Mouse (Mus musculus) left cerebral cortex, adult 2 months (tissue): ENCODE measurements around the gene Ralgapa1. TPM values are rescaled to one million over a fixed set of nuclear protein-coding genes. Genes with fewer than 3 reads are reported as not detected.

Experiments used
- DNase-seq, 2 experiments: peaks; one replicate each; pipeline ENCODE4 v3.0.0; 2021 to 2022; ENCODE audit warnings: low spot score in 2 of 2, mixed read lengths in 1 of 2; ENCODE audit errors: extremely low spot score in 1 of 2
- H3K27ac ChIP-seq: fragments of 200-600 bp; 2 replicates; pipeline ENCODE4 v1.8.1; 2022
- H3K4me3 ChIP-seq: fragments of 200-600 bp; 2 replicates; pipeline ENCODE4 v1.8.1; 2022
- CTCF ChIP-seq: fragments of 200-600 bp; IDR thresholded peaks from 2 replicates; pipeline ENCODE4 v1.8.1; 2022; ENCODE audit warnings: antibody characterized with exemption, mild to moderate bottlenecking, moderate library complexity
- intact Hi-C: fragments of 180-260 bp; cut with DNase I; formaldehyde crosslinking; loops from one replicate; pipeline ENCODE4 v1.15.1; 2025
- total RNA-seq, 2 experiments: library from RNA; stranded (reverse); gene quantifications; 2 replicates each; pipeline ENCODE4 v1.2.3; 2021

Ralgapa1 gene
- total RNA-seq, 2 experiments from 2014 or later: 132 to 133 TPM

GRCm38 (mm10) chr12:55834891-55835290 is 13.9 kb upstream of the Ralgapa1 start:
- intact Hi-C loops: loop anchor here (5.0 to 10.0 kb wide), 2 partner anchors 340 to 518 kb away; partner anchors contain the start of gene Nfkbia
- no peak for TF ChIP-seq CTCF
- no peak for DNase-seq

DNA sequence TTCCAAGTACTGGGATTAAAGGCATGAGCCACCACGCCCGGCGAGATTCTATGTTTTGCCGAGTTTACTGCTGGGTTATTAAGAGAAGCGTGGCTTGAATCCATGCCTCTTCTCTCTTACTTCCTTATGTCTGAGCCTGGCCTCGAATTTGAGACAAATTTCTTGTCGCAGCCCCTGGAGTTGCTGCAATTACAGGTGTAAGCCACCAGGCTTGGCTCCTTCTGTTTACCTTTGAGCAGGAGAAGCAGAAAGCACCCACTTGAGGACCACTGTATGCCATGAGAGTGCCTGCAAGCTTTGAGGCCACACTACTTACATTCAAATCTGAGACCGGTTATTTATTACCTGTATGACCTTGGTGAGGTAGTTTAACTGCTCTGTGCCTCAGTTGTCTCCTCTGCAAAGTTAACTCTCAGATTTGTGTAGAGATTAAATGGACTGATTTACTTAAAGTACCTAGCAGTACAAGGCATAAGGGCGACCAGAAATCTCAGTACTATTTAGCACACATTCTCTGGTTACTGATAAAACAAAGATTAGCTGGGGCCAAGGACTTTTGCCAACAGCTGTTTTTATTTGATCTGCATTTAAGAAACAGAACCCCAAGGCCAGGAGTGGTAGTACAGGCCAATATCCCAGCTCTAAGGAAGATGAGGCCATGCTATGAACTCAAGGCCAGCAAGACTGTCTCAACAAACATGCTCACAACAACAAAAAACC is 13.1 kb upstream of the Ralgapa1 start:
- H3K27ac ChIP-seq: no peak overlapping the region
- intact Hi-C loops: loop anchor here (5.0 to 10.0 kb wide), 2 partner anchors 339 to 517 kb away; partner anchors contain the start of gene Nfkbia

More at GRCm38 (mm10) chr12:55834891-55835290, 13.9 kb upstream of the Ralgapa1 start:
- H3K27ac ChIP-seq: no peak overlapping the region
- no peak overlapping the region for H3K4me3 ChIP-seq

GRCm38 (mm10) chr12:55832961-55833360 is 12.0 kb upstream of the Ralgapa1 start:
- no peak for TF ChIP-seq CTCF
- no peak overlapping the region for H3K27ac ChIP-seq
- DNase-seq: no peak
- intact Hi-C loops: loop anchor here (5.0 to 10.0 kb wide), 2 partner anchors 338 to 516 kb away; partner anchors contain the start of gene Nfkbia
- H3K4me3 ChIP-seq: no peak overlapping the region

More for the DNA sequence above, 13.1 kb upstream of the Ralgapa1 start:
- no peak overlapping the region for H3K4me3 ChIP-seq
- TF ChIP-seq CTCF: no peak; the same call in 1 of the 2 replicates
- DNase-seq: no peak

DNA sequence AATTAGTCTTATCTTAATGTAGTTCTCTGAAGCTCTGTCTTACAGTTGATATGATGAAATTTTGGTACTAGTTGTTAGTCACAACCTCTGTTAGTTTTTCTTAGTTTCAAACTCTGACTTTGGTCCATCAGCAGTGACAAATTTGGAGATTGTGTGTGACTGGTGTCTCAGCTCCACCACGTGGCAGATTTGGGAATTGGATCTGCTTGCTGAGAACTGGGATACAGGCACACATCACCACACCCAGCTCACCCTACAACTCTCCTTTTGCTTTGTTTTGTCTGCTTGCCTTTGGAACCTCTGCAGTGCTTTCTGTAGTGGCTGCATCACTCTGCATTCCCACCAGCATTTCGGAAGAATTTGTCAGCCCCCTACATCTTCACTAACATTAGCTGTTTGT is 10.1 kb upstream of the Ralgapa1 start:
- intact Hi-C loops: loop anchor here (1.0 to 10.0 kb wide), 3 partner anchors 53 to 514 kb away; partner anchors contain the start of gene Nfkbia
- peak; percentile 90 for TF ChIP-seq CTCF
- no peak overlapping the region for H3K27ac ChIP-seq
- H3K4me3 ChIP-seq: no peak overlapping the region
- peak; percentile 69 to 78 for DNase-seq

GRCm38 (mm10) chr12:55825537-55825936 is 4.6 kb upstream of the Ralgapa1 start:
- no peak for DNase-seq
- no peak; the same call in 1 of the 2 replicates for TF ChIP-seq CTCF
- intact Hi-C loops: no loop called here
- Histone ChIP-seq H3K27ac (no peak overlapping the region), H3K4me3 (no peak overlapping the region)

- intact Hi-C loops: loop anchor here (5.0 kb wide), 1 partner anchor 102 kb away; no protein-coding TSS in a partner anchor
- H3K4me3 ChIP-seq: no peak overlapping the region
- no peak for TF ChIP-seq CTCF
- H3K27ac ChIP-seq: no peak overlapping the region
- DNase-seq: no peak
These were observed 3.1 kb upstream of the Ralgapa1 start for GRCm38 (mm10) chr12:55824027-55824426.

DNA sequence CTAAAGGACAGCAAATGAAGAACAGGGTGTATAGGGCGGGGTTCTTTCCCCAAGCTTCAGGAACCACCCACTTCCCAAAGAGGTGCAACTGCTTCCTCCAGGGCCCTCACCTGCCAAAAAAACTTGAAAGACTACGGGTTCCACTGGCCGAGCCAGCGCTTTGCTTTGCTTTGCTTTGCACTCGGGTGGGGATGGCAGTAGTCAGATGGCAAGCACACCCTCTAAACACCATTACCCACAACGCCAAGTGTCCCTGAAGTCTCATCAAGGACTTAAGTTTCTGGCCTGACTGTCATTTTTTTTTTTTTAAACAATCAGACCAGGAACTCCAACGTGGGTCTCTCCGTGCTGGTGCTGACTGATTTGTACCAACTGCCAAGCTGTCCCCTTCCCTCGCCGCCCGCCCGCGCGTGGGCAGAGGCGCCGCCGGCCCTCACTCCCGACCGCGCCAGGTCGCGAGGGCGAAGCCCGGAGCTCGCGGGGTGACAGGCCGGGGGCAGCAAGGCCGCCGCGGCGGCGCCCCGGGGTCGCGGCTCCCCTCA is 777 bp downstream of the Ralgapa1 start:
- DNase-seq: peak; percentile 31 to 46
- TF ChIP-seq CTCF: no peak
- intact Hi-C loops: loop anchor here (2.0 to 5.0 kb wide), 2 partner anchors 17 to 98 kb away; partner anchors contain the start of gene Brms1l
- Histone ChIP-seq H3K4me3 (peak overlapping the region; percentile 85), H3K27ac (peak overlapping the region; percentile 95)

GRCm38 (mm10) chr12:55816488-55816887 is 4.5 kb downstream of the Ralgapa1 start:
- intact Hi-C loops: no loop called here
- TF ChIP-seq CTCF: no peak
- DNase-seq: no peak
- H3K4me3 ChIP-seq: no peak overlapping the region
- no peak overlapping the region for H3K27ac ChIP-seq

DNA sequence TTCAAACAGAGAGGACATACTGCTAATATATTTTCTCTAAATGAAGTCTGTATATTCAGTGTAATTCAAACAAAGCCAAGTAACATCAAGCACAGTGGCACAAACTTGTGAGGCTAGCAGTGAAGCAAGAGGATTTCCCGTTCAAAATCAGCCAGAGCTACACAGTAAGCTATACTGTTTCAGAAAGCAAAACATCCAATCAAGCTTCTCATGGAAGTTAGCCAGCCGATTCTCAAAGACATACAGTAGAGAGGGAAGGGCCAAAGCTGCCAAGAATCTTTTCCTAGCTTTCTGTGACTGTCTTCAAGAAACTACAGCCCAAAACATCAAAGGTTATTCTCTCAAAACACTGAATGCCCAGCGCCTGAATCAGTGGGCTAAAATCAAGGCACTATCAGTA is 15.9 kb downstream of the Ralgapa1 start:
- no peak for TF ChIP-seq CTCF
- intact Hi-C loops: no loop called here
- no peak for DNase-seq
- Histone ChIP-seq H3K27ac (no peak overlapping the region), H3K4me3 (no peak overlapping the region)

DNA sequence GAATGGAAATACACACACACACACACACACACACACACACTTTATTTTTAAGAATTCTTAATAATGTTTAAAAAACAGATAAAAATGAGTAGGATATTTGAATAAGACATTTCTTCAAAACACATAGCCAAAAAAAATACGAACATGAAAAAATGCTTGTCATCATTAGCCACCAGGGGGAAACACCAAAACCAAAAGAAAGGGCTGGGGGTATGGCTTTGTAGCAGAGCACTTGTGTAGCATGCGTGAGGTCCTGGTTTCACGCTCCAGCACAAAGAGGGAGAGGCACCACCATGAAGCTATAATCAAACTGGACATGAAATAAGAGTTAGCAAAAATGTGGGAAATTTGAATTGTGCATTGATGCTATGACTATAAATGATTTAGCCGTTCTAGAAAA is 19.8 kb downstream of the Ralgapa1 start:
- no peak for DNase-seq
- no peak; the same call in 1 of the 2 replicates for TF ChIP-seq CTCF
- no peak overlapping the region for H3K27ac ChIP-seq
- intact Hi-C loops: no loop called here
- H3K4me3 ChIP-seq: no peak overlapping the region

- Histone ChIP-seq H3K27ac (no peak overlapping the region), H3K4me3 (no peak overlapping the region)
- no peak for DNase-seq
- TF ChIP-seq CTCF: no peak
- intact Hi-C loops: no loop called here
These were observed 20.8 kb downstream of the Ralgapa1 start for GRCm38 (mm10) chr12:55800144-55800543.

GRCm38 (mm10) chr12:55798745-55799144 is 22.2 kb downstream of the Ralgapa1 start:
- no peak overlapping the region for H3K4me3 ChIP-seq
- DNase-seq: no peak
- intact Hi-C loops: no loop called here
- H3K27ac ChIP-seq: no peak overlapping the region
- TF ChIP-seq CTCF: no peak
